Mouse (Mus musculus) 3T3-L1 (cell line): ENCODE measurements around the gene Tmem167b.

Experiments
- DNase-seq: peaks from one replicate; pipeline ENCODE4 v3.0.0-alpha.2; 2015; ENCODE audit warnings: low read depth, low spot score

Gene Tmem167b

GRCm38 (mm10) chr3:108537303-108537702, 25.0 kb downstream of the Tmem167b start:
- peak; percentile 95 for DNase-seq

DNA sequence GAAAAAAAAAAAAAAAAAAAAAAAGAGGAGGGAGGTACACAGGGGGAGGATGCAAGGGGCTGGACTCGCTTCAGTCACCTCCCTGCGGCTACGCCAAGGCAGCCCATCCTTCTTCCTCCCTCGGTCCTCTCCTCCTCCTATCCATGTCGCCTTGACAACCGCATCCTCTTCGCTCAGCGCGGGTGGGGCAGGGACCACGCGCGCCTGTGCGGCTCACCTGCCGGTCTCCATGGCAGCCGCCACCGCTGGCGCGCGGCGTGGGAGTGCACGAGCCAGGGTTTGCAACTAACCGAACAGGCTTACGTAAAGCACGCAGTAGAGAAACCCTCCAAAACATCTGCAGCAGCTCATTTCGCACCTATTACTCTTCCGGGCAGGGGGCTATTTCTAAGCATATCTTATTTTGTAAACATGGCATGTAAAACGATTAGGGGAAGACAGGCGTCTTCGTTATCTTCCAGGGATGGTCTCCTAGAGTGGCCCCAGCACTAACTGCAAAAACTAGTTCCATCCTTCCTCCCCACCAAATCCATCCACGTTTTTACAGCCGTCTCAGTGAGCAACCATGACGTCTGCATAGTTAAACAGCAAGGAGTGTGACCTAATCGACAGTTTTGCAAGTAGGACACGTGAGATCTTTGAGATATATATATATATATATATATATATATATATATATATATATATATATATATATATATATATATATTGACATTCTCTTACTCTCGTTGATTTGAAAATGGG, 25.6 kb downstream of the Tmem167b start, which contains the start of gene 5330417C22Rik:
Gene 5330417C22Rik, minus strand, starts transcription at position 20 of the 744 bp plus-strand sequence.
- DNase-seq: peak; percentile 13

GRCm38 (mm10) chr3:108535896-108536516, 26.3 kb downstream of the Tmem167b start:
- no peak for DNase-seq

GRCm38 (mm10) chr3:108533951-108534350, 28.3 kb downstream of the Tmem167b start, which contains the start of gene 1700013F07Rik:
TSS of gene 1700013F07Rik (plus strand) at chr3:108534150.
- DNase-seq: no peak

DNA sequence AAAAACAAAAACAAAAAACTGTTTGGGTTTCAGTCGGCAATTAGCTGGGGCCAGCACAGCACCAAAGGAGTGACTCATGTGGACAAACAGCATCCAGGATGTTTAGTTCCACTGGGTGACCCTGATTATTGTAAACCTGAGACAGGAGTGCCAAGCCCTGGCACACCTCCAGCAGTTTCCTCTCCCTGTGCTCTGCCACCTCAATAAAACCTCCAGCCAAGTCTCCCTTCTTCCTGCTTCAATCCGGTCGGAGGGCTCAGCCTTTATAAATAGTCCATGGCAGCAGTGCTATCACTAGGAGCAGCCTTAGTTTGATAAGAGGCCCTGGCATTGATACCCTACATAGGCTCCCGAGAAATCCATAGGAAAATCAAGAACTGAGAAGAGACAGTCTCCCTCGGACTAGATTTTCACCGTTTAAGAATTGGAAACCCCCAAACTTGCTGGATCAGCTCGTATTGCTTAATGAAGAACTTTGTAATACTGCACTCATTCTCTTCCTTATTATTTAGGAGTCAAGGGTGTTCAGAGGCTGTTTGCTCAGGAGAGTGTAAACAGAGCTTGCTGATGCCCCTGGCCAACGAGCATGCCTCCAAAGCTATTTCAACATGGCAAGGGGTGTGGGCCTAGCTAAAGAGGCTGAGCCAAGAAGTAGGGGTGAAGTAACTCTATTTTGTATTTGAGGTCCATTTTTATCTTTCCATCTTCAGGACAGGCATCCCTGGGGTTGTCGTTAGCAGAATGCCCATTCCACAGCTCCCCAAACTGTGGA, 29.0 kb downstream of the Tmem167b start:
- no peak for DNase-seq

DNA sequence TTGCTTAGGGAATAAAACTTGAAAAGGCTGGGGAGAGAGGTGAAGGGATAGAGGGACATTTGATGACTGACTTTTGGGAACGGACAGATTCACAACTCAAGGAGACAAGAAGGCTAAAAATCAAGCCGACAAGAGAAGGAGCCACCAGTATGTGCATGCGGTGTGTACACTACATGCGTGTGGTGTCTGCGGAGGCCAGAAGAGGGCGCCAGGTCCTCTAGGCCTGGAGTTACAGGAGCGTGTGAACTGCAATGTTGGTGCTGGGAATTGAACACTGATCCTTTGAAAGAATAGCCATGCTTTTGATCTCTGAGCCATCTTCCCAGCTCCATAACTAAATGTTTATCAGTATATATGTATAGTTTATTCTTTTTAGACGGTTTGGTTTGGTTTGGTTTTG, 33.8 kb downstream of the Tmem167b start:
- DNase-seq: no peak

- peak; percentile 14 for DNase-seq
These were observed 38.9 kb downstream of the Tmem167b start for GRCm38 (mm10) chr3:108523415-108523814.

DNA sequence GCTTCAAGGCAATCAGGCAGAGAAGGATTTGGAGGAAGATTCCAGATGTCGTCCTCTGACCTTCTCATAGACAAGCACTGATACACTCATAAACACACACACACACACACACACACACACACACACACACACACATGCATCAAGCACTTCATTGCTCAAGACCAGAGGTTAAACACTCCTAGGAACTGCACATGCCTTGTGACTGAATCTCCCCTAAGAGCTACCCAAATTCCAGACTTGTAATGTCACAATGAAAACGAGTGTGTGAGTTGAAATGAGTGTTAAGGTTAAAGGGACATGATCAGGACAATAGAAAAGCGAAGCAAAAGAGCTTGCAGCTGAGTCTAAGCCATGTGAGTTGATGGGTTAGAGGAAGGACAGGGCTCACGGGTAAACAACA, 44.0 kb downstream of the Tmem167b start:
- DNase-seq: no peak

DNA sequence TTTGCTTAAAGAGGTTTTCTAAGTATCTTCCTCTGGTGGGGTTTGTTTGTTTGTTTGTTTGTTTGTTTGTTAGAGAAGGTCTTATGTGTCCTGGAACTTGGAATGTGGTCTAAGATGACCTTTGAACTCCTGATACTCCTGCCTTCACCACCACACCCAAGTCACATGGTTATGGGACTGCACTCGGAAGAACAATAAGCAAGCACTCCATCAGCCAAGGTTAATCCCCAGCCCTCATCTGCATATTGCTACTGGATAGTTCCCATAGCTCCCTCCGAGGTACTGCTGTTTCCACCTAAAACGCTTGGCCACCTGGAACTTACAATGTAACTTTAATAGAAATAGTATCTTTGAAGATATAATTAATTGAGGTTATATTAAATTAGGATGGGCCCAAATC, 48.8 kb downstream of the Tmem167b start:
- DNase-seq: no peak

GRCm38 (mm10) chr3:108510716-108511483, 51.4 kb downstream of the Tmem167b start:
- DNase-seq: no peak

- no peak for DNase-seq
These were observed 52.1 kb downstream of the Tmem167b start for GRCm38 (mm10) chr3:108510156-108510555.

DNA sequence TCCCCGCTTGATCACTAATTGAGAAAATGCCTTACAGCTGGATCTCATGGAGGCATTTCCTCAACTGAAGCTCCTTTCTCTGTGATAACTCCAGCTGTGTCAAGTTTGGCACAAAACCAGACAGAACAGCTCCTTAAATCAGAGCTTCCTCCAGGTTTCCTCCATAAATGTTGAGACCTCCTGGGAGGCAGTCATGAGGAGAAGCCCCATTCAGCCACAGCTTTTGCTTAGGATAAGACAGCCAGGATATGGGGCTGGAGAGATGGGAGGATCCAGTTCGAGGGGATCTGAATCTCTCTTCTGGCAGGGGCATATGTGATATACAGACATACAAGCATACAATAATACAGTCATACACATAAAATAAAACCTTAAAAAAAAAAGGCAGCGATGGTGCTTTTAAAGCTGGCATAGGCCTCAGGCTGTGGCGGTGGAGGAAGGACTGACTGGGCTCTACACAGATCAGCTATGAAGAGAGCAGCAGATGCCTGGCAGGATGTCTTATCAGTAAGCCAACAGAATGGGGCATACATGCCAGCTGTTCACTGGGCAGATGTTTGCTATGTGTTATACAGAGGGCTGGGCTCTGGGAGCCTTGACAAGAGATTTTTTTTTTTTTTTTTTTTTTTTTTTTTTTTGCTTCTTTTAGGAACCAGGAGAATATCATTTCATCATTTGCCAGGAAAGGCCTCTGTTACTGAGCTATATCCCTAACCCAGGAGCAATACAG, 53.4 kb downstream of the Tmem167b start:
- DNase-seq: no peak
